Comparison of ENCODE assay signal across 21 mouse cellular contexts in the genomic region with DNA sequence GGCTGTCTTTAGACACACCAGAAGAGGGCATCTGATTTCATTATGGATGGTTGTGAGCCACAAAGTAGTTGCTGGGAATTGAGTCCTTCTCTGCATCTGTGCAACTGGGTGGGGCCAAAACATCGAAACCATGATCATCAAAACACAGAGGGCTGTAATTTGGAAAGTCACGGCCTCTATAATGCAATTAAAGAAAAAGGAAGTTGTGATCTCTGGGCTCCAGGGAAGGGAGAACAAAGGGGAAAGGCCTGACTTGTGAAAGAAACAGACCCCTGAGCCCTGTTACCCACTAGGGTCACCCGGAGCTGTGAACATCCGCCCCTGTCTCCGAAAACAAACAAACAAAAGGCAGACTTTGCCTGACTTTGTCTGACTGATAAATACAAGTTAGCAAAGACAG.
"Had no signal": no experiment of that assay in that cellular context is flagged by ENCODE, and none has a peak within 500 bp of the region (broad histone marks: within the 10 kb centered on the region; RNA-seq: fewer than 3 reads in every experiment).

No protein-coding gene starts in this region.

- DNase-seq: kidney, adult 2 months; kidney, postnatal 4 days; liver; lung, adult 18-20 months; lung, postnatal 10 days; midbrain, embryonic 14.5 days; retina, postnatal 1 day; right cerebral cortex, postnatal 25 days; thymus, postnatal 25 days had no signal

- H3K36me3 ChIP-seq: limb, embryonic 10.5 days; limb, embryonic 13.5 days; liver, embryonic 12.5 days; liver, embryonic 15.5 days; lung, embryonic 15.5 days; neural tube, embryonic 13.5 days had no signal

- H3K4me2 ChIP-seq: limb, embryonic 13.5 days; liver, embryonic 12.5 days; liver, embryonic 15.5 days; lung, embryonic 15.5 days; midbrain, embryonic 11.5 days; neural tube, embryonic 13.5 days had no signal

- ATAC-seq: inflammation-experienced regulatory T-cells, adult 6 months; intestine, postnatal 0 days; liver, embryonic 12.5 days had no signal

- H3K4me1 ChIP-seq: limb, embryonic 13.5 days had no signal

- H3K9me3 ChIP-seq: limb, embryonic 10.5 days; limb, embryonic 13.5 days; liver, embryonic 12.5 days; liver, embryonic 15.5 days; lung, embryonic 15.5 days; neural tube, embryonic 13.5 days had no signal

- H3K27me3 ChIP-seq: limb, embryonic 13.5 days; liver, embryonic 12.5 days; liver, embryonic 15.5 days; lung, embryonic 15.5 days; neural tube, embryonic 13.5 days had no signal

- H3K27ac ChIP-seq: kidney, postnatal 0 days; limb, embryonic 10.5 days; limb, embryonic 13.5 days; liver, embryonic 12.5 days; liver, embryonic 15.5 days; lung, embryonic 15.5 days; macrophage; neural tube, embryonic 13.5 days had no signal

- H3K4me3 ChIP-seq: limb, embryonic 10.5 days; limb, embryonic 13.5 days; liver, embryonic 12.5 days; liver, embryonic 15.5 days; lung, embryonic 15.5 days; myocyte; neural tube, embryonic 13.5 days had no signal

- H3K9ac ChIP-seq: limb, embryonic 13.5 days; liver, embryonic 12.5 days; liver, embryonic 15.5 days; lung, embryonic 15.5 days; neural tube, embryonic 13.5 days had no signal
